Mouse (Mus musculus) limb, embryonic 11.5 days (tissue): ENCODE measurements around the gene Neurod1. TPM values are rescaled to one million over a fixed set of nuclear protein-coding genes. Genes with fewer than 3 reads are reported as not detected.

Experiments
- ATAC-seq: fragments of 200-750 bp; cut with Nextera tagmentation; 2 replicates; pipeline ENCODE4 v1.8.0; 2017; ENCODE audit warnings: low read depth; ENCODE audit not compliant: insufficient number of reproducible peaks, low FRiP score, low TSS enrichment
- DNase-seq: peaks from one replicate; pipeline ENCODE4 v3.0.0-alpha.2; 2015; ENCODE audit warnings: low spot score
- H3K27ac ChIP-seq: fragments of 300-500 bp; sonication (generic); replicated peaks from 2 replicates; pipeline ENCODE4 v1.5.1; 2014; ENCODE audit warnings: low read depth, mild to moderate bottlenecking, low read length
- H3K27me3 ChIP-seq: fragments of 300-500 bp; sonication (generic); 2 replicates; pipeline ENCODE4 v1.6.1; 2014; ENCODE audit warnings: mild to moderate bottlenecking, low read length, mixed read lengths; ENCODE audit not compliant: control insufficient read depth, insufficient read depth
- H3K36me3 ChIP-seq: fragments of 300-500 bp; sonication (generic); 2 replicates; pipeline ENCODE4 v1.6.1; 2014; ENCODE audit warnings: mild to moderate bottlenecking, low read length, moderate library complexity, mixed read lengths; ENCODE audit not compliant: control insufficient read depth, insufficient read depth
- H3K4me1 ChIP-seq: fragments of 300-500 bp; sonication (generic); 2 replicates; pipeline ENCODE4 v1.6.1; 2014; ENCODE audit warnings: low read length, mixed read lengths; ENCODE audit not compliant: control insufficient read depth, insufficient read depth
- H3K4me2 ChIP-seq: fragments of 300-500 bp; sonication (generic); 2 replicates; pipeline ENCODE4 v1.6.1; 2014; ENCODE audit warnings: low read depth, mild to moderate bottlenecking, moderate library complexity; ENCODE audit not compliant: severe bottlenecking
- H3K4me3 ChIP-seq: fragments of 300-500 bp; sonication (generic); 2 replicates; pipeline ENCODE4 v1.5.1; 2014; ENCODE audit warnings: low read depth, low read length
- H3K9ac ChIP-seq: fragments of 300-500 bp; sonication (generic); 2 replicates; pipeline ENCODE4 v1.6.1; 2014; ENCODE audit warnings: mild to moderate bottlenecking, low read length
- H3K9me3 ChIP-seq: fragments of 300-500 bp; sonication (generic); 2 replicates; pipeline ENCODE4 v1.6.1; 2016; ENCODE audit warnings: low read length; ENCODE audit not compliant: control insufficient read depth
- WGBS: fragments of 180-500 bp; shearing (Covaris S2); extraction: QIAGEN DNeasy Blood & Tissue Kit; methylation state at CpG from one replicate; pipeline ENCODE4 v1.1.7; 2014; 5-methylcytosine and 5-hydroxymethylcytosine counted together
- polyA plus RNA-seq: library from polyadenylated mRNA; unstranded; fragments of >200 nt; fragmentation: Nextera tagmentation; extraction: Ambion mirVana; gene quantifications from 2 replicates; pipeline ENCODE4 v1.2.1, GENCODE M21; 2014

Gene Neurod1
- polyA plus RNA-seq, 1 experiment from 2014 or later = 0.20 TPM

DNA sequence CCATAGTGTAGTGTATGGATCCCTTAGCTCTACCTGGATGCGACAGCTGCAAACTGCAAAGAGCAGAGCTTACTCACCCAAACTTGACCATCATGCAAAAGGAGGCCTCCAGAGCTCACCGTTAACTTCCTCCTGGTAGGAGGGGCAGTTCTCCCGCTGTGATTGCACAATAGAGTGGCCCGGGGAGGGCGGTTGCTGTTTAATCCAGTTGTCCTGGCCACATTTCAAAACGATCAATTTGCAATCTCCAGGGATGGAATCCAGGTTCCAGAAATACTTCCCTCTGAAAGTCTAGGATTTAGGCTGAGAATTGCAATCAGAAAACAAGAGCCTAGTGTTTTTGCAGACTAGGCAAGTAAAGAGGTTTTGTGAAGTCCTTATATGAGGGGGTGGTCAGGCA, 26.9 kb downstream of the Neurod1 start:
- Histone ChIP-seq H3K9me3 (no peaks in the 10 kb centered on the region), H3K4me3 (no peak overlapping the region), H3K9ac (no peak overlapping the region), H3K36me3 (no peaks in the 10 kb centered on the region), H3K27me3 (no peaks in the 10 kb centered on the region), H3K27ac (no peak overlapping the region), H3K4me1 (peaks cover 3% of the 10 kb centered on the region; the same call in 1 of the 2 replicates), H3K4me2 (no peak overlapping the region)
- WGBS = 14% methylated on average over 6 of the region's 6 CpGs
- no peak for ATAC-seq
- no peak for DNase-seq

DNA sequence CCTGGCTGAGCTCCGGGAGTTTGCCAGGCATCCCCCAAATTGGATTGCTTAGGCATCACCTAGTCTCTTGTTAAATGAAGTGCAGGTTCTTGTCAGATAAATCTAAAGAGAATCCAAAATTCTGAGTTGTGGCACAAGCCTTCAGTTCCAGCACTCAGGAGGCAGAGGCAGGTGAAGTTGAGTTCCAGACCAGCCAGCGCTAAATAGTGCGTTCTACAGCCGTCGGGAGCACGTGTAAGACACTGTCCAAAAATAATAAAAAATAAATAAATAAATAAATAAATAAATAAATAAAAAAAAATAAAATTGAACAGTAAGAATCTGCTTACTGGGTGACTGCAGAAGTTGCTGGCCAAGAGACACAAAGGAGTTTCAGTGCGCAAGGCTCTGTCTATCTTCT, 27.4 kb downstream of the Neurod1 start:
- no peak for ATAC-seq

DNA sequence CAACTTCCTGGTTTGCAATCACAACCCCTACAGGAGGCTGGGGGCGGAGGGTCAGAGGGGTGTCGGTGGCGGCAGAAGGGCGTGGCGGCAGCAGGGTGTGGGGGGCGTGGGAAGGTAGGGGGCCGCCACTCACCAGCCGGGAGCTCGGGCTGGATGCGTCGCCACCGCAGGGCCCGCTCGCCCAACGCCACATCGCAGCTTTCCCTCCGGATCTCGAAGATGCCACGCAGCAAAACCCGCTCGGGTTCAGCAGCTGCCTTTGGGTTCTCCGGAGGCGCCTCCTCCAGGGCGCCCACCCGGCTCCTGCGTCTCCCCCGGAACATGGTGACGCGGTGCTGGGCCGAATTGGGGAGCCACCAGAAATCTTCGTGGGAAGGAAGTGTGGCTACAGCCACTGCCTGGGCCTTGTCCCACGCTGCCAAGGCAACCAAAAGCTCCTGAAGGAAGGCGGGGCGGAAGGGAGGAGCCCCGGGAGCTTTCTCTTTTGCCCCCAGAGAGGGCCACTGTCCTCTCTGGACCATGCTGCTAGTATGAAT, 27.9 kb downstream of the Neurod1 start:
- H3K4me2 ChIP-seq = peak overlapping the region; percentile 93
- H3K4me3 ChIP-seq = peak overlapping the region; percentile 45
- H3K27ac ChIP-seq = no peak overlapping the region; the same call in 1 of the 2 replicates
- ATAC-seq (peak; percentile 66; the same call in 1 of the 2 replicates), DNase-seq (peak; percentile 59)
- H3K9ac ChIP-seq = peak overlapping the region; percentile 53
- under 1% methylated on average over 35 of the region's 35 CpGs for WGBS
- no peaks in the 10 kb centered on the region for H3K9me3 ChIP-seq
- H3K4me1 ChIP-seq = peaks cover 3% of the 10 kb centered on the region; the same call in 1 of the 2 replicates
- H3K27me3 ChIP-seq = no peaks in the 10 kb centered on the region
- no peaks in the 10 kb centered on the region for H3K36me3 ChIP-seq

More for the DNA sequence above, 27.4 kb downstream of the Neurod1 start:
- Histone ChIP-seq H3K4me1 (peaks cover 3% of the 10 kb centered on the region; the same call in 1 of the 2 replicates), H3K27me3 (no peaks in the 10 kb centered on the region), H3K4me2 (peak overlapping the region; percentile 93), H3K4me3 (peak overlapping the region; percentile 45), H3K9me3 (no peaks in the 10 kb centered on the region), H3K36me3 (no peaks in the 10 kb centered on the region), H3K9ac (peak overlapping the region; percentile 53), H3K27ac (no peak overlapping the region)
- DNase-seq = no peak
- 11% methylated on average over 7 of the region's 7 CpGs for WGBS

DNA sequence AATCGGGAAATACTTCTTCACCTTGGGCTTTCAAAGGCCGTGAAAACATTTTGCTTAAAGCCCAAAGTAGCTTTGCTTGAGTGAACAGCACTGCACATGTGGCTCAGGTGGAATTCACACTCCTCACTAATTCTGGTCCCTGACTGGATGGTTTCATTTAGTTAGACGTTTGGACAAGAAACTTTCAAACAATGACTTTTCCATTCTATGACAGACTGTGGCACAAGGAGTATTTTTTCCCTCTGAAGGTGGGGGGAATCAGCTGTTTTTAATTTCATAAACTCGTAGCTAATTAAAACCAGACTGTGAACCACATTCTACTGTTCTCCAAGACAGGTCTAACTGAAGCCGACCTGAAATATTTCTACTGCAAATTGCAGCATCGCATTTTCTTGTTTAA, 28.5 kb downstream of the Neurod1 start:
- Histone ChIP-seq H3K4me2 (peak overlapping the region; percentile 93), H3K27ac (no peak overlapping the region), H3K9me3 (no peaks in the 10 kb centered on the region), H3K27me3 (no peaks in the 10 kb centered on the region), H3K4me3 (no peak overlapping the region; the same call in 1 of the 2 replicates), H3K9ac (no peak overlapping the region), H3K36me3 (no peaks in the 10 kb centered on the region), H3K4me1 (peaks cover 3% of the 10 kb centered on the region; the same call in 1 of the 2 replicates)
- 0 out of 2 replicates have a peak, but pooled peaks have one; percentile 75 for ATAC-seq
- 15% methylated on average over 6 of the region's 6 CpGs for WGBS
- peak; percentile 44 for DNase-seq

DNA sequence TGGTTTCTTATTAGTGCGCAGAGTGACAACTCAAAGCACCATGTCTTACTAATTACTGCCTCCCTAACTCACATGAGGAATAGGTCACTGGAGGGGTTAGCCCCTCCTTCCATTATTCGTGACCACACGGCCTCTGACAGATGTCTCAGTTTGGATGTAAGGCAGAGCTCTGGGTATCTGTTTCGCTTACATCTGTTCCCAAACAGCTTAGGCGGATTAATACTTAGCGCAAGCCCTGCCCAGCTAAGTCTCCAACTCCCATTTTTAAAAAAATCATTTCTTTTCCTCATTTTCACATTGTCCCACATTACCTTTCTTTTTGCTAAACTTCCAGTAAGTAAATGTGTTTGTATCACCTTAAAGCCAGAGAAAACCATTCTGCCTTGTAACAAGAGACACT, 34.9 kb downstream of the Neurod1 start:
- H3K27ac ChIP-seq = no peak overlapping the region
- 27% methylated on average over 6 of the region's 6 CpGs for WGBS
- ATAC-seq (no peak), DNase-seq (no peak)
- H3K4me2 ChIP-seq = no peak overlapping the region
- H3K4me3 ChIP-seq = no peak overlapping the region
- H3K9me3 ChIP-seq = no peaks in the 10 kb centered on the region
- no peak overlapping the region for H3K9ac ChIP-seq
- no peaks in the 10 kb centered on the region for H3K4me1 ChIP-seq
- H3K27me3 ChIP-seq = no peaks in the 10 kb centered on the region
- H3K36me3 ChIP-seq = no peaks in the 10 kb centered on the region

DNA sequence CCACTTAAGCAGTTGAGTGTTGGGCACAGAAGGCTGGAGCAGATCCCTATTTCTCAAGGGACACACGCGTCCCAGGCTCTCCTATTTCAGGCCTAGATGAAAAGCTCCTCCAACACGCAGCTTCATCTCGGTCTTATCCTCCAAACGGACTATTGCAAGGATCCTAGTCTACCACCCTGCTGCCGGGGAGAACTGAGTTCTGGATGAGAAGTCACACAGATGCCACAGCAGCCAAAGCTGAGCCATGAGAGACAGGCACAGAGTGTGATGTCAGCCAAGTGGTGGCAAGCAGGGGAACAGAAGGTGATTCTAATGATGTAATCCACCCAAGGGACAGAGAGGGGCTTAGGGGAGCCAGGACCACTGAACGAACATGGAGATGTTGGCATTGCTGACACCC, 42.0 kb downstream of the Neurod1 start:
- ATAC-seq = no peak
- 84% methylated on average over 7 of the region's 7 CpGs for WGBS
- no peaks in the 10 kb centered on the region for H3K9me3 ChIP-seq
- no peak overlapping the region for H3K27ac ChIP-seq
- H3K36me3 ChIP-seq = no peaks in the 10 kb centered on the region
- H3K27me3 ChIP-seq = no peaks in the 10 kb centered on the region
- no peak for DNase-seq
- H3K4me1 ChIP-seq = no peaks in the 10 kb centered on the region
- H3K9ac ChIP-seq = no peak overlapping the region
- H3K4me3 ChIP-seq = no peak overlapping the region
- no peak overlapping the region for H3K4me2 ChIP-seq

DNA sequence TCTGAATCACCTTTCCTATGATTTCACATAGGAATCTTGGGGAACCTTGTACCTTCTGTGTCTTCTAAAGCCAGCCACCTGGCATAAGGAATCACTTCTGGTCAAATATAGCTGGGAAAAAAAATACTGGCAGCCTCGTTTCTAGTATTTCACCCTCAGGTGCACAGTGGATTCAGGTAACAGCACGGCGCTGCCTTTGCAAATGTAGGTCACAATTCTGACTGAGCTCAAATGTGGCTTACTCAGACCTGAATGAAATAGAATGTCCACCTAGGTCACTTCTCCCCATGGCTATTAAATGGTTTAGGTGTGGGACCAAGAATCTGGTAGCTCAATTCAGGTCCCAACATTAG, 45.7 kb downstream of the Neurod1 start:
- no peak overlapping the region for H3K4me2 ChIP-seq
- no peak overlapping the region for H3K27ac ChIP-seq
- no peaks in the 10 kb centered on the region for H3K27me3 ChIP-seq
- no peaks in the 10 kb centered on the region for H3K36me3 ChIP-seq
- DNase-seq = no peak
- ATAC-seq = no peak
- H3K9me3 ChIP-seq = no peaks in the 10 kb centered on the region
- no peak overlapping the region for H3K9ac ChIP-seq
- H3K4me1 ChIP-seq = no peaks in the 10 kb centered on the region
- no peak overlapping the region for H3K4me3 ChIP-seq
- WGBS = 80% methylated on average over 3 of the region's 3 CpGs

DNA sequence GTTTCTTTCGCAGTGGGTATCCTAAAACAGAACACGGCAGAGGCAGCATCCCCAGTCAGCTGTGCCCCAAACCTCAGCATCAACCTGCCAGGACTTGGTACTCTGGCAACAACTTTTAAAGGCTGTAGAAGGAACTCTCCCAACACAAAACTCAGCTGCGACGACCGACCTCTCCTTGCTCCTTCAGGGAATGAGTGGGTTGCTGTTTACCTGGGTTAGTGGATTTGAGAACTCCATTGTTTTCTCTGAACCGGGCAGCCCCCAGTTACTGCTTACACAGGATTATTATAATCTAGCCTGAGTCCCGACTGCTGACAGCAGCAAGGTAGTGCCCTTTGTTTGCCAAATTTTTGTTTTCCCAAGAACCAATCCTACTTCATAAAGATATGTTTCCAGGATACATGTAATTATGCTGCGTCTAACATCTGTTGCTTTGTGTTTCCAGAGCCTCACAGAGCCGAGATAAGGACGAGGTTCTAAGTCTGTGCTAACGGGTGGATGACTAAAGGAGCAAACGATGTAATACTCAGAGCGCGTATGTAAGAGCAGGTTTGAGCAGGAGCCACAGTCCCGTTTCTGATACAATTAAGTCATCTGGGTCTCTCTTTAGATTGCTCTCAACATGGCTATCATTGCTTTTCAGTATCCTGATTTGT, 46.2 kb downstream of the Neurod1 start:
- Histone ChIP-seq H3K9ac (no peak overlapping the region), H3K36me3 (no peaks in the 10 kb centered on the region), H3K27me3 (no peaks in the 10 kb centered on the region), H3K4me1 (no peaks in the 10 kb centered on the region), H3K4me2 (no peak overlapping the region), H3K9me3 (no peaks in the 10 kb centered on the region), H3K4me3 (no peak overlapping the region), H3K27ac (no peak overlapping the region)
- WGBS = 70% methylated on average over 15 of the region's 15 CpGs
- DNase-seq (no peak), ATAC-seq (no peak)
